In genomic region chr8:105693648-105694047, GRCm38 (mm10) we compare ENCODE assay signal across 8 mouse cellular contexts. TPM values are rescaled to one million over a fixed set of nuclear protein-coding genes. Genes with fewer than 3 reads are reported as not detected.
DNase-seq lines count a peak whose midpoint lies in the region; ATAC-seq and TF ChIP-seq lines count a peak whose summit lies in the region.

No protein-coding gene starts in this region.

- H3K36me3 ChIP-seq in limb, embryonic 14.5 days (ENCODE audit: control insufficient read depth, insufficient read depth, low read length) = peaks cover 24% of the 10 kb centered on the region
- H3K36me3 ChIP-seq in midbrain, embryonic 16.5 days (ENCODE audit: control insufficient read depth, insufficient read depth, low read length) = peaks cover 22% of the 10 kb centered on the region

- DNase-seq in thymus, postnatal 4 days = peak; percentile 59
- no peak for DNase-seq in thymus, postnatal 14 days
- peak; percentile 82 for DNase-seq in embryo, embryonic 11 days
- peak; percentile 28 for DNase-seq in heart, adult 8-10 months (ENCODE audit: low spot score)
- DNase-seq in kidney, adult 9 months = peak; percentile 62
- peak; percentile 45 for DNase-seq in limb, embryonic 14.5 days (ENCODE audit: low spot score)
- DNase-seq in urinary bladder, postnatal 36 days (ENCODE audit: low spot score in 2 of 2) = peak; percentile 46 to 65

- H3K4me3 ChIP-seq in limb, embryonic 14.5 days (replicated peaks; ENCODE audit: low read length) = peak overlapping the region; percentile 46
- H3K4me3 ChIP-seq in midbrain, embryonic 16.5 days (ENCODE audit: low read depth, low read length) = peak overlapping the region; percentile 59

- H3K9ac ChIP-seq in limb, embryonic 14.5 days (ENCODE audit: low read depth, low read length, severe bottlenecking) = peak overlapping the region; percentile 34; the same call in 1 of the 2 replicates
- peak overlapping the region; percentile 80 for H3K9ac ChIP-seq in midbrain, embryonic 16.5 days (ENCODE audit: low read depth, low read length)

- no peaks in the 10 kb centered on the region for H3K9me3 ChIP-seq in limb, embryonic 14.5 days (ENCODE audit: control insufficient read depth, low read length)
- H3K9me3 ChIP-seq in midbrain, embryonic 16.5 days (replicated peaks; ENCODE audit: control insufficient read depth, low read length, poor library complexity, severe bottlenecking) = no peaks in the 10 kb centered on the region

- no peak for TF ChIP-seq POLR2A in limb, embryonic 14.5 days (IDR thresholded peaks at IDR 0.05; ENCODE audit: borderline replicate concordance, extremely low read depth, insufficient read depth, insufficient read length)

- 3% methylated on average over 27 of the region's 30 CpGs for WGBS in limb, embryonic 14.5 days
- WGBS in midbrain, embryonic 16.5 days = 2% methylated on average over 30 of the region's 30 CpGs

- no peaks in the 10 kb centered on the region for H3K27me3 ChIP-seq in limb, embryonic 14.5 days (ENCODE audit: control insufficient read depth, insufficient read depth, low read length)
- H3K27me3 ChIP-seq in midbrain, embryonic 16.5 days (ENCODE audit: control insufficient read depth, insufficient read depth, low read depth, low read length) = no peaks in the 10 kb centered on the region

- peak; percentile 32; the same call in 1 of the 2 replicates for ATAC-seq in limb, embryonic 14.5 days (ENCODE audit: low FRiP score, low read depth)
- ATAC-seq in midbrain, embryonic 16.5 days = peak; percentile 73

- peak overlapping the region; percentile 94 for H3K4me2 ChIP-seq in limb, embryonic 14.5 days (replicated peaks; ENCODE audit: low read depth, low read length, severe bottlenecking)
- H3K4me2 ChIP-seq in midbrain, embryonic 16.5 days (ENCODE audit: low read length) = peak overlapping the region; percentile 69

- no peak overlapping the region for H3K27ac ChIP-seq in limb, embryonic 14.5 days (replicated peaks; ENCODE audit: low read depth, low read length)
- peak overlapping the region; percentile 89 for H3K27ac ChIP-seq in midbrain, embryonic 16.5 days (ENCODE audit: low read length)

- H3K4me1 ChIP-seq in limb, embryonic 14.5 days (ENCODE audit: control insufficient read depth, insufficient read depth, low read length) = peaks cover 11% of the 10 kb centered on the region
- H3K4me1 ChIP-seq in midbrain, embryonic 16.5 days (ENCODE audit: control insufficient read depth, insufficient read depth, low read length) = peaks cover 15% of the 10 kb centered on the region

RNA-seq across cellular contexts. Expression of gene Acd, which starts 7.3 kb away (rescaled TPM):
- total RNA-seq in heart, adult 8-10 months (2022) = 10 to 100 TPM; 10.2 to 11.5 (median 10.5) TPM
- polyA plus RNA-seq in limb, embryonic 14.5 days (2012; rRNA removed) = 52.8 and 68.4 TPM in 2 replicates
- polyA plus RNA-seq in limb, embryonic 14.5 days (2014; fragmentation: Nextera tagmentation; extraction: Ambion mirVana) = 62.0 and 72.1 TPM in 2 replicates
- 95.6 and 97.6 TPM in 2 replicates for polyA plus RNA-seq in midbrain, embryonic 16.5 days (2015; fragmentation: Nextera tagmentation; extraction: Ambion mirVana)

RNA-seq across cellular contexts. Expression of gene Pard6a, which starts 7.3 kb away (rescaled TPM):
- total RNA-seq in heart, adult 8-10 months (2022) = 1 to 10 TPM; 5.9 to 8.1 (median 7.0) TPM
- 17.9 and 28.4 TPM in 2 replicates for polyA plus RNA-seq in limb, embryonic 14.5 days (2012; rRNA removed)
- polyA plus RNA-seq in limb, embryonic 14.5 days (2014; fragmentation: Nextera tagmentation; extraction: Ambion mirVana) = 18.4 and 19.3 TPM in 2 replicates
- polyA plus RNA-seq in midbrain, embryonic 16.5 days (2015; fragmentation: Nextera tagmentation; extraction: Ambion mirVana) = 50.2 and 57.9 TPM in 2 replicates

RNA-seq across cellular contexts. Expression of gene Carmil2, which starts 7.6 kb away (rescaled TPM):
- total RNA-seq in heart, adult 8-10 months (2022) = under 1 TPM; 0.13 to 0.22 (median 0.14) TPM
- 2.1 and 2.3 TPM in 2 replicates for polyA plus RNA-seq in limb, embryonic 14.5 days (2012; rRNA removed)
- polyA plus RNA-seq in limb, embryonic 14.5 days (2014; fragmentation: Nextera tagmentation; extraction: Ambion mirVana) = 0.63 and 0.66 TPM in 2 replicates
- 22.9 and 23.0 TPM in 2 replicates for polyA plus RNA-seq in midbrain, embryonic 16.5 days (2015; fragmentation: Nextera tagmentation; extraction: Ambion mirVana)

RNA-seq across cellular contexts. Expression of gene 4933405L10Rik, which starts 13.8 kb away (rescaled TPM):
- total RNA-seq in heart, adult 8-10 months (2022) = not detected
- 0.18 TPM in 1 of 2 replicates, not detected in the other for polyA plus RNA-seq in limb, embryonic 14.5 days (2012; rRNA removed)
- 0.29 TPM in 1 of 2 replicates, not detected in the other for polyA plus RNA-seq in limb, embryonic 14.5 days (2014; fragmentation: Nextera tagmentation; extraction: Ambion mirVana)
- 0.28 and 0.45 TPM in 2 replicates for polyA plus RNA-seq in midbrain, embryonic 16.5 days (2015; fragmentation: Nextera tagmentation; extraction: Ambion mirVana)

RNA-seq across cellular contexts. Expression of gene Enkd1, which starts 14.4 kb away (rescaled TPM):
- total RNA-seq in heart, adult 8-10 months (2022) = 1 to 10 TPM; 1.2 to 2.7 (median 2.3) TPM
- polyA plus RNA-seq in limb, embryonic 14.5 days (2012; rRNA removed) = 43.3 and 45.4 TPM in 2 replicates
- polyA plus RNA-seq in limb, embryonic 14.5 days (2014; fragmentation: Nextera tagmentation; extraction: Ambion mirVana) = 19.8 and 22.8 TPM in 2 replicates
- polyA plus RNA-seq in midbrain, embryonic 16.5 days (2015; fragmentation: Nextera tagmentation; extraction: Ambion mirVana) = 14.9 and 16.5 TPM in 2 replicates
